Mouse (Mus musculus) heart, postnatal 0 days (tissue): ENCODE measurements at regions not wholly inside any gene's neighbourhood (a gene's known extent, or its start where the extent isn't known, plus 50 kb on each side); places are given as distances from the start of the nearest gene placed in this dataset.

Experiments used
- CTCF ChIP-seq: IDR thresholded peaks from 2 replicates; pipeline ENCODE4 v1.5.1; 2016; ENCODE audit warnings: antibody characterized with exemption, control low read depth, low read depth
- EP300 ChIP-seq: IDR thresholded peaks from 2 replicates; pipeline ENCODE4 v1.6.1; 2016; ENCODE audit warnings: antibody characterized with exemption, low read depth

GRCm38 (mm10) chr9:72183925-72184324 lies 72.3 kb upstream of the Tcf12 start:
- TF ChIP-seq CTCF: no peak
- TF ChIP-seq EP300: no peak
